ENCODE assay signal across 8 mouse cellular contexts in the genomic region with DNA sequence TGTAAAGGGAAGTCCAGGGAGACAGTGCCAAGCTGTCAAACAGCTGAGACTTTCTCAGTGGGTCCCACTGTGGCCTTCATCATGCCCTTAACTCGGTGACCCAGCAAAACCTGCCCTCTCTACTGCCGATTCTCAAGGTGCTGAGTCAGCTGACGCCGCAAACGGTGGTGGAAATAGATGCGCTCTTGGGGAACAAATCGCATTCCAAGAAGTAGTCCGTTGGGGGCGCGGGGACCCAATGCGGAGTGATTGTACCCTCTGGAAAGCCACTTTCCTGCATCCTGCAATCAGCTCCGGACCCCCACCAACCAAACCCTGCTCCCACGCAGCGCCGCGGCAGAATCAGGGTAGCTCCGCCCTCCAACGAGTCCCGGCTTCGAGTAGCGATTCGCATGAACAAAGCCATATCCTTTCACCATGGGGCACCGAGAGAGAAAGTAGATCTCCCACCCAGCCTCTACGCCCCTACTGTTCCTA. TPM values are rescaled to one million over a fixed set of nuclear protein-coding genes. Genes with fewer than 3 reads are reported as not detected.
DNase-seq lines count a peak whose midpoint lies in the region; ATAC-seq lines count a peak whose summit lies in the region.

No protein-coding gene starts in this region.

- 0 out of 2 replicates have a peak, but pooled peaks cover 19% of the 10 kb centered on the region for H3K4me1 ChIP-seq in embryonic facial prominence, embryonic 12.5 days

- H3K36me3 ChIP-seq in embryonic facial prominence, embryonic 12.5 days: no peaks in the 10 kb centered on the region

- peak overlapping the region; percentile 41 for H3K9ac ChIP-seq in embryonic facial prominence, embryonic 12.5 days

- 2% methylated on average over 24 of the region's 24 CpGs for WGBS in embryonic facial prominence, embryonic 12.5 days

- intact Hi-C loops in left cerebral cortex, postnatal 4 days (cut with DNase I): no loop called here

- peak; percentile 62 for ATAC-seq in embryonic facial prominence, embryonic 12.5 days (ENCODE audit: insufficient number of reproducible peaks, insufficient read depth, low FRiP score, low TSS enrichment)

- H3K4me3 ChIP-seq in embryonic facial prominence, embryonic 12.5 days: peak overlapping the region; percentile 39

- H3K27me3 ChIP-seq in embryonic facial prominence, embryonic 12.5 days: peaks cover 15% of the 10 kb centered on the region

- no peaks in the 10 kb centered on the region for H3K9me3 ChIP-seq in embryonic facial prominence, embryonic 12.5 days

- peak overlapping the region; percentile 75 for H3K27ac ChIP-seq in embryonic facial prominence, embryonic 12.5 days

- H3K4me2 ChIP-seq in embryonic facial prominence, embryonic 12.5 days (replicated peaks): peak overlapping the region; percentile 65

- DNase-seq in adrenal gland, postnatal 36 days: peak; percentile 80 to 86
- DNase-seq in heart, adult 18-20 months: peak; percentile 67 to 85
- peak; percentile 57 for DNase-seq in kidney, adult 11 months
- DNase-seq in left cerebral cortex, postnatal 4 days: peak; percentile 77
- DNase-seq in mesoderm, embryonic 11.5 days (ENCODE audit: low read depth, low spot score): peak; percentile 80
- peak; percentile 81 for DNase-seq in right cerebral cortex, postnatal 25 days
- DNase-seq in urinary bladder, postnatal 36 days (ENCODE audit: low spot score in 2 of 2): peak; percentile 67 to 72

RNA-seq across cellular contexts. Expression of a gene that starts 5.9 kb away (rescaled TPM):
- total RNA-seq in adrenal gland, postnatal 36 days (2021): 1 to 10 TPM; 6.1 to 7.8 TPM
- 2.2 and 2.4 TPM in 2 replicates for polyA plus RNA-seq in embryonic facial prominence, embryonic 12.5 days (2016; fragmentation: Nextera tagmentation; extraction: Ambion mirVana)
- under 1 TPM in 1 of 2 experiments, not detected in 1; 0.23 TPM for total RNA-seq in heart, adult 18-20 months (2021)
- 10 to 100 TPM in 1 of 2 experiments, 1 to 10 TPM in 1; 8.8 to 12.6 TPM for total RNA-seq in left cerebral cortex, postnatal 4 days (2021)

RNA-seq across cellular contexts. Expression of a gene that starts 8.2 kb away (rescaled TPM):
- total RNA-seq in adrenal gland, postnatal 36 days (2021): 10 to 100 TPM; 62.0 to 79.3 TPM
- 164 and 173 TPM in 2 replicates for polyA plus RNA-seq in embryonic facial prominence, embryonic 12.5 days (2016; fragmentation: Nextera tagmentation; extraction: Ambion mirVana)
- total RNA-seq in heart, adult 18-20 months (2021): 10 to 100 TPM; 48.8 to 49.4 TPM
- total RNA-seq in left cerebral cortex, postnatal 4 days (2021): 10 to 100 TPM; 67.1 to 69.1 TPM

RNA-seq across cellular contexts. Expression of a gene that starts 8.3 kb away (rescaled TPM):
- 1 to 10 TPM; 4.7 to 6.6 TPM for total RNA-seq in adrenal gland, postnatal 36 days (2021)
- polyA plus RNA-seq in embryonic facial prominence, embryonic 12.5 days (2016; fragmentation: Nextera tagmentation; extraction: Ambion mirVana): 24.1 and 25.0 TPM in 2 replicates
- total RNA-seq in heart, adult 18-20 months (2021): under 1 TPM; 0.41 to 0.57 TPM
- total RNA-seq in left cerebral cortex, postnatal 4 days (2021): 10 to 100 TPM; 77.3 to 89.1 TPM

RNA-seq across cellular contexts. Expression of a gene that starts 8.4 kb away (rescaled TPM):
- total RNA-seq in adrenal gland, postnatal 36 days (2021): 1 to 10 TPM; 5.9 to 7.1 TPM
- polyA plus RNA-seq in embryonic facial prominence, embryonic 12.5 days (2016; fragmentation: Nextera tagmentation; extraction: Ambion mirVana): 31.2 and 34.1 TPM in 2 replicates
- 1 to 10 TPM; 2.8 TPM for total RNA-seq in heart, adult 18-20 months (2021)
- total RNA-seq in left cerebral cortex, postnatal 4 days (2021): 10 to 100 TPM; 23.9 to 25.2 TPM

RNA-seq across cellular contexts. Expression of a gene that starts 37.2 kb away (rescaled TPM):
- total RNA-seq in adrenal gland, postnatal 36 days (2021): 100 to 1,000 TPM in 1 of 2 experiments, 10 to 100 TPM in 1; 78.6 to 119 TPM
- 130 and 135 TPM in 2 replicates for polyA plus RNA-seq in embryonic facial prominence, embryonic 12.5 days (2016; fragmentation: Nextera tagmentation; extraction: Ambion mirVana)
- total RNA-seq in heart, adult 18-20 months (2021): 10 to 100 TPM; 16.2 to 26.3 TPM
- total RNA-seq in left cerebral cortex, postnatal 4 days (2021): 100 to 1,000 TPM; 552 to 572 TPM

Comparison
In these comparisons a context has a peak if more than half of its experiments do, and no peak if none do; other contexts are left out.
1. Peak in every context shown above with its lines: DNase-seq, ATAC-seq, H3K4me3 ChIP-seq and H3K27ac ChIP-seq.
2. RNA of a gene that starts 5.9 kb away (total RNA-seq): 8.8 to 12.6 TPM in left cerebral cortex, postnatal 4 days and 6.1 to 7.8 TPM in adrenal gland, postnatal 36 days; 0.23 TPM in heart, adult 18-20 months; every median in the first group is over 4 times any median in the second.
3. RNA of a gene that starts 8.3 kb away (total RNA-seq): 77.3 to 89.1 TPM in left cerebral cortex, postnatal 4 days; 4.7 to 6.6 TPM in adrenal gland, postnatal 36 days and 0.41 to 0.57 TPM in heart, adult 18-20 months; every median in the first group is over 10 times any median in the second.